ENCODE assay signal across 32 mouse cellular contexts in the genomic region with DNA sequence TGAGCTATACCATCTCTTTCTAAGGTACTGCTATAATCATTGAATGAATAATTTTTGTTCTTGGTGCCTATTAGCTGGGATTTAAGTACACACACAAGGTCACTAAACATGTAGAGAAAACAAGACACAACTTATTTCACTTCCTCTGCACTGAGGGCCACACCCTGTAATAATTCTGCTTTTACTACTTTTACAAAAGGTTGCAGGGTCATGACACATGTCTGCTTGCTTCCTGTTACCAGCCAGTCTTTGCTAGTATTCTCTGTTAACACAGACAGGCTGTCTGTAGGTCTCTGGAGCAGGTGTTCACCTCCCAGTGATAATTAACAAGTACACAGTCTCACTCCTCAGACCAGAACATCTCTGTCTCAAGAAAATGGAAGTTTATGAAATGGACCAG. TPM values are rescaled to one million over a fixed set of nuclear protein-coding genes. Genes with fewer than 3 reads are reported as not detected.
DNase-seq lines count a peak whose midpoint lies in the region; ATAC-seq lines count a peak whose summit lies in the region.
"Had no signal": no experiment of that assay in that cellular context is flagged by ENCODE, and none has a peak within 500 bp of the region (broad histone marks: within the 10 kb centered on the region; RNA-seq: fewer than 3 reads in every experiment).

No protein-coding gene starts in this region.

- H3K4me1 ChIP-seq in forebrain, embryonic 10.5 days = peaks cover 22% of the 10 kb centered on the region
- H3K4me1 ChIP-seq: embryonic facial prominence, embryonic 12.5 days; heart, embryonic 12.5 days; limb, embryonic 12.5 days had no signal

- H3K27ac ChIP-seq in forebrain, embryonic 10.5 days = no peak overlapping the region
- H3K27ac ChIP-seq: embryonic facial prominence, embryonic 12.5 days; gastrocnemius, adult 2 months; hindbrain, embryonic 10.5 days; layer of hippocampus, adult 2 months; limb, embryonic 12.5 days had no signal

- DNase-seq in lung, postnatal 25 days (ENCODE audit: low spot score) = peak; percentile 32
- DNase-seq in lung, postnatal 4 days = no peak
- DNase-seq in splenic B cell, adult 2 months (ENCODE audit: low read depth, low spot score) = peak; percentile 56
- DNase-seq in right cerebral cortex, adult 2 months (ENCODE audit: low spot score in 2 of 2) = no peak
- no peak for DNase-seq in forebrain, embryonic 10.5 days (ENCODE audit: extremely low spot score, low spot score)
- DNase-seq in left cerebral cortex, postnatal 25 days (ENCODE audit: low spot score in 2 of 2) = no peak
- DNase-seq: adrenal gland, adult 2 months; cerebellum, adult 11-12 months; cerebellum, postnatal 14 days; gastrocnemius, adult 2 months; heart, adult 11 months; heart, postnatal 10 days; kidney, adult 9 months; kidney, postnatal 14 days; layer of hippocampus, postnatal 36 days; lung, adult 2 months; lung, postnatal 36 days; right cerebral cortex, postnatal 25 days had no signal

- intact Hi-C loops in left cerebral cortex, postnatal 25 days (cut with DNase I) = loop anchor here (2.0 to 10.0 kb wide), 2 partner anchors 49 to 509 kb away; a partner anchor contains a TSS

- H3K36me3 ChIP-seq in splenic B cell, adult 2 months (ENCODE audit: control insufficient read depth, insufficient read depth, low read length, poor library complexity, severe bottlenecking) = no peaks in the 10 kb centered on the region
- no peaks in the 10 kb centered on the region for H3K36me3 ChIP-seq in forebrain, embryonic 10.5 days (replicated peaks)
- H3K36me3 ChIP-seq: embryonic facial prominence, embryonic 12.5 days; forebrain, embryonic 12.5 days; G1E; heart, embryonic 12.5 days; hindbrain, embryonic 10.5 days; limb, embryonic 12.5 days; midbrain, embryonic 10.5 days had no signal

- H3K9me3 ChIP-seq in forebrain, embryonic 10.5 days = no peaks in the 10 kb centered on the region
- H3K9me3 ChIP-seq: embryonic facial prominence, embryonic 12.5 days; forebrain, embryonic 12.5 days; G1E; heart, embryonic 12.5 days; hindbrain, embryonic 10.5 days; limb, embryonic 12.5 days; midbrain, embryonic 10.5 days had no signal

- H3K4me3 ChIP-seq in forebrain, embryonic 10.5 days = no peak overlapping the region
- H3K4me3 ChIP-seq: embryonic facial prominence, embryonic 12.5 days; forebrain, embryonic 12.5 days; gastrocnemius, adult 2 months; heart, embryonic 12.5 days; hindbrain, embryonic 10.5 days; layer of hippocampus, adult 2 months; limb, embryonic 12.5 days; midbrain, embryonic 10.5 days had no signal

- H3K27me3 ChIP-seq in splenic B cell, adult 2 months (ENCODE audit: control insufficient read depth, insufficient read depth, low read length, poor library complexity, severe bottlenecking) = no peaks in the 10 kb centered on the region; the same call in 1 of the 2 replicates
- no peaks in the 10 kb centered on the region for H3K27me3 ChIP-seq in forebrain, embryonic 10.5 days (ENCODE audit: poor library complexity, severe bottlenecking)
- H3K27me3 ChIP-seq: CH12.LX; embryonic facial prominence, embryonic 12.5 days; forebrain, embryonic 12.5 days; heart, embryonic 12.5 days had no signal

- peak; percentile 75 for ATAC-seq in granulocyte monocyte progenitor cell, adult 5-6 weeks (replicated peaks; ENCODE audit: poor library complexity, severe bottlenecking)
- ATAC-seq in megakaryocyte, adult 5-6 weeks (ENCODE audit: poor library complexity, severe bottlenecking) = peak; percentile 78
- ATAC-seq: hindbrain, embryonic 16.5 days; midbrain, embryonic 16.5 days; Patski had no signal

RNA-seq across cellular contexts. Expression of a gene that starts 39.2 kb away (rescaled TPM):
- 1.8 TPM in 1 of 2 replicates, not detected in the other for total RNA-seq in granulocyte monocyte progenitor cell, adult 5-6 weeks (2014; fragmentation: Nextera tagmentation)
- 1.7 TPM in 1 of 2 replicates, not detected in the other for total RNA-seq in granulocyte monocyte progenitor cell, adult 5-6 weeks (2017)
- total RNA-seq in megakaryocyte, adult 5-6 weeks (2015) = 1.9 and 2.5 TPM in 2 replicates
- 2.0 and 2.2 TPM in 2 replicates for total RNA-seq in megakaryocyte, adult 5-6 weeks (2017)
- polyA plus RNA-seq in forebrain, embryonic 10.5 days (2016; fragmentation: Nextera tagmentation; extraction: Ambion mirVana) = 140 and 229 TPM in 2 replicates
- total RNA-seq in left cerebral cortex, postnatal 25 days (2021) = 100 to 1,000 TPM in 1 of 2 experiments, 10 to 100 TPM in 1; 72.9 to 102 TPM
- total RNA-seq: CH12.LX; gastrocnemius, adult 2 months had no signal
- polyA plus RNA-seq: adrenal gland, adult 2 months; G1E had no signal

RNA-seq across cellular contexts. Expression of a gene that starts 48.7 kb away (rescaled TPM):
- total RNA-seq in granulocyte monocyte progenitor cell, adult 5-6 weeks (2014; fragmentation: Nextera tagmentation) = 60.5 and 89.3 TPM in 2 replicates
- total RNA-seq in granulocyte monocyte progenitor cell, adult 5-6 weeks (2017) = 52.6 and 58.6 TPM in 2 replicates
- 546 and 596 TPM in 2 replicates for total RNA-seq in megakaryocyte, adult 5-6 weeks (2015)
- total RNA-seq in megakaryocyte, adult 5-6 weeks (2017) = 251 and 269 TPM in 2 replicates
- 5.1 and 5.9 TPM in 2 replicates for polyA plus RNA-seq in forebrain, embryonic 10.5 days (2016; fragmentation: Nextera tagmentation; extraction: Ambion mirVana)
- total RNA-seq in left cerebral cortex, postnatal 25 days (2021) = 10 to 100 TPM; 27.3 to 28.2 TPM
- total RNA-seq: CH12.LX, G1E had no signal
- polyA plus RNA-seq: G1E had no signal

Comparison
In these comparisons a context has a peak if more than half of its experiments do, and no peak if none do; other contexts are left out.
1. DNase-seq: peak in lung, postnatal 25 days (single experiment) and splenic B cell, adult 2 months (single experiment); none in lung, postnatal 4 days (0 of 2), right cerebral cortex, adult 2 months (0 of 2), forebrain, embryonic 10.5 days (single experiment) and left cerebral cortex, postnatal 25 days (0 of 2).
2. RNA of a gene that starts 39.2 kb away (total RNA-seq): 72.9 to 102 TPM in left cerebral cortex, postnatal 25 days; 1.9 to 2.5 TPM in megakaryocyte, adult 5-6 weeks and 1.7 to 1.8 TPM in granulocyte monocyte progenitor cell, adult 5-6 weeks; every median in the first group is over 10 times any median in the second.